Mouse (Mus musculus): ENCODE measurements around the gene Ccdc62.

The Ccdc62 gene

DNA sequence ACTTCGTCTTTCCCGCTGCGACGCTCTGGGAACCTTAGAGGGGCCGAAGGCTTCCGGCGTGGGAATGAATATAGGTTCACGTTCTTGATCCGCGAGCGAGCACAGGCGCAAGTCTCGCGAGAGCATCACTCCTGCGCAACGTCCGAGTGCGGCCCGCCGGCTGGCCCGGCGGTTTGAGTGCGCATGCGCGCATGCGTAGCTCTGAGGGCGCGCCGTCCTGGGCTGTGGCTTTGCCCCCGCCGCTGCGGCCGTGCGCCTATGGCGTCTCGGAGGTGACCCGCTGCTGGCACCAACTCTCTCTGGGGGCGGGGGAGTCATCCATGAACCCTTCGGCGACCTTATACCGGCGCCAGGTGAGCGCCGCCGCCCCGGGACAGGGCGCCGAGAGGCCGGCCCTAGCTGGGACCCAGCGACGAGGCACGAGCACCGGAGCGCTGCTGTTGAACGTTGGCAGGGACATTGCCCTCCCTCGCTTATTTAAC, at the start of gene Ccdc62:
Gene Ccdc62, plus strand, starts transcription at position 172 of the 482 bp plus-strand sequence.
- DNase-seq (ENCODE audit: low spot score in 2 of 2), result peak; percentile 84 to 87

DNA sequence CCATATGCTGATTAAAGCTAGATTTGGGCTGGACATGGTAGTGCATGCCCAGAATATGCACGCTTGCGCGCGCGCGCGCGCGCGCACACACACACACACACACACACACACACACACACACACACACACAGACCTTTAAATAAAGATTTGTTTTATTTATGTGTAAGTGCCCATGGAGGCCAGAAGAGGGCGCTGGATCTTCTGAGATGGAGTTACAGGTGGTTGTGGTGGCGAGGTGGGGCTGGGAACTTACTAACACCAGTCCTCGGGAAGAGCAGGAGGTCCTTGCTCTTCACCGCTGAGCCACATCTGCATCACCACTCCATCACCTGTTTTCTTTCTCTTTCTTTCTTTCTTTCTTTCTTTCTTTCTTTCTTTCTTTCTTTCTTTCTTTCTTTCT, 49.7 kb upstream of the Ccdc62 start:
- no peak for DNase-seq (ENCODE audit: low spot score in 2 of 2)

DNA sequence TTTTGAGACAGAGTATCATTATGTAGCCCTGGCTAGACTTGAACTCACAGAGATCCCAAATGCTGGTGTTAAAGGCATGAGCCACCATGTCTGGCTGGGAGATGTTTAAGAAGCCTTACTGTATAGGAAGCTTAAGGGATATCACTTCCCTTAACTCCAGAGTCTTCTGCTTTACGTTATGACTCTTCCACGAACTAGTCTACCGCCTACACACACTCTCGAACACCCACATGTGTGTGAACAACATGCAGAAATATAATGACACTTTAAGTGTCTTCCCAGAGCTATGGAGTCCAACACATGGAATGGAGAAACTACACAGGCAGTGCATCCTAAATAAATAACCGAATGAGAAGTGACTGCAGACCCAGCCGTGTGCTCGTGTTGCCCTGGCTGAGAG, 46.6 kb upstream of the Ccdc62 start:
- no peak for DNase-seq (ENCODE audit: low spot score in 2 of 2)

DNA sequence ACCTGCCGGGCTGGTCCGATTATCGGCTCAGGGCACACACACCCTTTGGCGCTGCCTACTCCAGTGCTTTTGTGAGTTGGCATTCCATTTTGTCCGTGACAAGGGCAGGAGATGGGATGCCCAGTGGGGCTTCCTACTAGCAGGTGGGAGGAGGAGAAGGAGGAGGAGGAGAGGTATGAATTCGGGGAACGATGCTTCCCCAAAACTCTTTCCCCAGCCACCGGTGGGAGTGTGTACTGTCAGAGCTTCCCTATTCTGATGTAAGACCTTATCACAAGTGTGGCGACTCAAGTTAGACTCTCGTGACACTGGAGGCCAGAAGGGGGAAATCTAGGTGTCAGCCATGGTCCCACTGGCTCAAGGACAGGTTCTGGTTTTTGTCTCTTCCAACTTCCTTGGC, 46.1 kb upstream of the Ccdc62 start:
- no peak for DNase-seq (ENCODE audit: low spot score in 2 of 2)

DNA sequence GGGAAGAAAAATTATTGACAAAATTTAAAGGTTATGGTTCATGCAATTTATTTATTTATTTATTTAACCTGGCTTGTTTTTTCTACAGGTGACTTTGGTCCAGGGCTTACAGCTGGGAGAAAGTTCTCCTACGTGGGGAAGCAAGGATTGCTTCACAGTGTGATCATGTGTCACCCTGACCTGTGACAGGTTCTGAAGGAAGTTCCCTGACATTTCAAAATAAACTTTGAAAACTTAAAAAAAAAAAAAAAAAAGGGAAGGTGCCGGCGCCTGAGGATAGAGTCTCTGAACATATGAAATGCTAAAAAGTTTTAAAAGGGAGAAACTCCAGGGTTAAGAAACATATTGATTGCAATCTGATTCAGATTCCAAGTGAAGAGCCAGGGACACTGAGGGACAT, 44.1 kb upstream of the Ccdc62 start:
- DNase-seq (ENCODE audit: low spot score in 2 of 2), result no peak

DNA sequence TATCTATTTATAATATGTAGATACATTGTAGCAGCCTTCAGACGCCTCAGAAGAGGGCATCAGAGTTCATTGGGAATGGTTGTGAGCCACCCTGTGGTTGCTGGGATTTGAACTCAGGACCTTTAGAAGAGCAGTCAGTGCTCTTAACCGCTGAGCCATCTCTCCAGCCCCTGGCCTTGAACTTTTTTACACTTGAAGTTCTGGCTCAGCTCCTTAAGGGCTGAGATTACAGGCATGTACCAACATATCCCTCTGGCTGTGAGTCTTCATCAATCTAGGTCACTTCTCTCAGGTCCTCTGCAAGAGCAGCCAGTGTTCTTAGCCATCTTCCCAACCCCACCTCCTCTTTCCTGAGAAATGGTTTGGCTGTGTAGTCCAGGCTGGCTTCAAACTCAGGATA, 40.2 kb upstream of the Ccdc62 start:
- no peak for DNase-seq (ENCODE audit: low spot score in 2 of 2)

DNA sequence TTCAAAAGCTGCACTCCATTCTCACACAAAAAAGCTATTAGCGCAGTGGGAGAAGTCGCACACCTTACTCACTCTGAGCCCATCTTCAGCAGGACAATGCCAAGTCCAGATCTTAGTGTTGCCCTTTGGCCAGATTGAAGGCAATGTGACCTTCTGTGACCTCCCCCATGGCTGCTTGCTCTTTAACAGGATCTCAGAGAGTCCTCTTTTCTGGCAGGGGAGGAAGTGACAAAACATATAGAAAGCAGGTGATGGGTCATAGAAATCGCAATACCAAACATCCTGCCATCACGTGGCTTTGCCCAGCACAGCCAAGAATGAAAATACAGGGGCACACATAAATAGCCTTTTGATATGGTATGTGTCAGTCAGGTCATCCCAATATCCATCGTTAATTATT, 39.5 kb upstream of the Ccdc62 start:
- DNase-seq (ENCODE audit: low spot score in 2 of 2), result no peak

DNA sequence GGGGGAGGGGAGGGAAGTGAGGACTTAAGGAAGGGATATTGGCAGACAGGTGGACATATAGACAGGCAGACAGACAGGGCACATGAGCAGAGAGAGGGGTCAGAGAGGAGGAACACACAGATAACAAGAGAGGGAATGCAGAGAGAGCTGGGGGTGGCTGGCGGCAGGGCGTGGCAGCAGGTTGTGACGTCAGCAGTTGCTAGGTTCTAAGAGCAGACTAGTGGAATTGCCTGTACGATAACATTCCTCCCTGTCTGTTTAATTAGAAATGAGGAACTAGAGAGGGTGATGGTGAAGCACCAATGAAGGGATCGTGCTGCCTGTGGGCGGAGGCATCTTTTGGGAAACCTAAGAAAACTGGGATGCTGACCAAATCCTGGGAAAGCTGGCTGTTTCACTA, 38.8 kb upstream of the Ccdc62 start:
- DNase-seq (ENCODE audit: low spot score in 2 of 2), result no peak

DNA sequence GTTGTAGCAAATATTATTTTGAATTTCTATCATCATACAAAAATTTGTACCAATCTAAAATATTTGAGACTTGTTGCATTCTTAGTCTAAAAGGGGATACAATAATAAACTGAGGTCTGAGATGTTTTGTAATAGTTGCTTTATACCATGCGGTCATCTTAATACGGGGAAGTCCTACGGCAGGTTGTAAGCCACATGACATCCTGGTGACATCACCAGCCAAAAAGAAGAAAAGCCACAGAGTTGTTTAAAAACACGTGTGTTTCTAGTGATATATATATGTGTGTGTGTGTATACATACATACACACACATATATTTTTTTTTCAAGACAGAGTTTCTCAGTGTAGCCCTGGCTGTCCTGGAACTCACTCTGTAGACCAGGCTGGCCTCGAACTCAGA, 37.0 kb upstream of the Ccdc62 start:
- DNase-seq (ENCODE audit: low spot score in 2 of 2), result no peak

DNA sequence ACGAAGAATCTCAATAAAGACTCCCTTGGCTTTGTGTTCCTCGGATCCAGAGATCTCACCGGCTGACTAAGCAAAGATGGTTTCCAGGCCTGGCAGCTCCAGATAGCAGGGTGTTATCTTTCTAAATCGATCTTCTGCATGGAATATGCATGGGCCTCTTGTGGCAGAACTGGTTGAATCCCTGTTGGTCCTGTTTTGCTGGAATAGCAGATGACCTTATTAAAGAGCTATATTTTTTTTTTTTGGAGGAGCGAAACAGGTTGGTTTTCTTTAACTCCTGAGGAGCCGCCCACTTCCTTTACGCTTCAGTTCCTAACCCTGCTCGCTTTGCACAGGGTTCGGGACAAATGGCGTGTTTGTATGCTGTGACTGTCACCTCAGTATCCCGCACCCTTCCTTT, 34.1 kb upstream of the Ccdc62 start:
- no peak for DNase-seq (ENCODE audit: low spot score in 2 of 2)

DNA sequence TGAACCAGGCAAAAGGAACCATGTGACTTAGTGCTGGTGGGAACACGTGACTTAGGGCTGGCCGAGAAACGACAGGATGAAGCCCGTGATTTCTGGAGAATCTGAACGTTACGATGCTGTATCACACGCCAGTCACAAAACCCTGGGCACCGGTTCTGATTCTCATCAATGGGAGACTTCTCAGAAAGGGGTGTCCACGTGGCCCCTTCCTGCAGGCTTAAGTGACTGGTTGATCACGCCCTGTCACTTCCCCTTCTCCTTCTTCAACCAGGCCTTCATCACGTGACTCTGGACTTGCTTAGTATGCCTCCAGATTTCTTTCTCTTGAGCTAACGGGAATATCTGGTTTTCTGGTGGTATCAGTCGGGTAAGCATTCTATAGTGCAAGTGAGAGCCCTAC, 33.1 kb upstream of the Ccdc62 start:
- no peak for DNase-seq (ENCODE audit: low spot score in 2 of 2)

DNA sequence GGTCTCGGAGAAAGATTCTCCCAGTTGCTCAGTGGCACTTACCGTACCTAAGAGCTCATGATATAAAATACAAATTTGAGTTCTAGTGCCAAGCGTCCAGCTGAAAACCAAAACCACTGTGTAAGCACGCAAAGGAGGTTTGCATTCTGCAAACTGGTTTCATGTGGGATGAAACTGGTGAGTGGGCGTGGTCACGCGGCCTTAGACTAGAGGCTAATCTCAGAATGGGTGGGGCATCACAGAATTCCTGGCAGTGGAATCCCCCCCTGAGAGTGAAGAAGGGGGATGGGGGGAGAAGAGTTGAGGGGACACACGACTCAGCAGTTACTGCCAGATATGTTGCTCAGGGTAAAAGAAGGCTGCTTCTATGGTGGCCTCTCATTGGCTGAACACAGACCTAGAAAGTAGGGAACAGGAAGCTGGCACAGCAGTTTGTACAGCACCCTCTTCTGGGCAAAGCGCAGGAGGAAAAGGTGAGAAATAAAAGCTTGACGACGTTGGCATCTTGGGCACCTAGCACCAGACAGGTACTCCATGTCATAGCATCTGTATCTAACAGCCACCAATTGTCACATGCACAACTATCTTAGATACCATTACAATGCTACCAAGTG, 26.3 kb upstream of the Ccdc62 start:
- DNase-seq (ENCODE audit: low spot score in 2 of 2), result no peak

DNA sequence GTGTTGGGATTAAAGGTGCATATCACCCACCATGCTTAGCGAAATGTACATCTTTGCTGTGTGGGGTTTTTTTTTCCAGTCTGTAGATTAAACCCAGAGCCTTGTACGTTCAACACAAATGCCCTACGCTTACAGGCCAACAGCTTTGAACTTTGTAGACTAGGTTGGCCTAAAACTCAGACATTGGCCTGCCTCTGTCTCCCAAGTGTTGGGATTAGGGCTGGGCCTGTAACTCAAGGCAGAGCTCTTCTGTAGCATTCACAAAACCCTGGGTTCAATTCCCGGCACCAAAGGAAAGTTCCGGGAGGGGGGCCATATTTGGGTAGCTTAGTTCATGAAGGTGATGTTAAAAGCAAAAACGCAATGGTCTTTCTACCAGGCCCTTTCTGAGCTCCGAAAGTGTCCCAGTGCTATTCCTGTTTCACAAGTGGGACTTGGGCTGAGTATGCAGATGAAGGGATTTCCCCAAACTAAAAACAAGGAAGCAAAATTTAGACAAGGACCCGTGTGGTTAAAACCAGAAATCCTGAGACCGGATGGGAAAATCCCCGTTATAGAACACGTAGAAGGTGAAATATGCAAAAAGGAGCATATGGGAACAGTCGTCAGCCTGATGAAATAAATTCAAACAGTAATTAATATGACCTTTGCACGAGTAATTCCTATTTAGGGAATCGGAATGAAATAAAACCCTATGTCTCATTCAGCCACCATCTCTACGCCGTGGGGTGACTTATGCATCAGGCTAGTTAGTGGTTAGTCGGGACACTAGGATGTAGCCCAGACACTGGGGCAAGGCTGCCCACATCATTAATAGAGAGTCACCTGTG, 24.1 kb upstream of the Ccdc62 start:
- no peak for DNase-seq (ENCODE audit: low spot score in 2 of 2)

DNA sequence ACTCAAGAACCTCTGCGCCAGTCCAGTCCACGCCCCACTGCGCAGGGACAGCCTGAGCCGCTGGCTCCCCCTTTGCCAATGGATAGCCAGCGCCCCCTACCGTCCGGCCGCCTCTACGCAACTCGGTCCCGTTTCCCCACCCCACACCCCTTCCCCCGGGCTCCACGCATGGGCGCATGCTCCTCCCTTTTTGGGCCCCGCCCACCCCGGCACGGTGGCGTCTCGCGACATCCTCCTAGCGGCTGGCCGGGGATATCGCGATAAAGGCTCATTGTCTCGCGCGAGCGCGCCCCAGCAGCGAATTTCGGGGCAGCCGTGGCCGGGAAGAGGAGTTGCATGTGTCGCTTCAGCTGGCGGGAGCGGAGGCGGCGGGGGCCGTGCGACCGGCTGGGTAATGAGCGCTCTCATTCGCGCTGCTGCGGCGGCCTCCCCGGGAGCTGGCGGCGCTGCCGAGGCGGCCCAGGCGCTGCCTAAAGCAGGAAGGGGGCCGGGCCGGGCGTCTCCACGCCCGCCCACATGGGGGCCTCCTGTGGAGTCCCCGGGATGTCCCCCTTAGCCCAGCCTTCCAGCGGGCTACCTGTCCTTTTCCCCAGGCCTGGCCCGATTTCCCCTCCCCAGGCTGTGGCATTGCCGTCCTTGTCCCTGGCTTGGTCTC, 23.4 kb upstream of the Ccdc62 start, which contains the start of gene Denr:
Gene Denr, plus strand, starts transcription at position 200 of the 655 bp plus-strand sequence.
- peak; percentile 95 to 99 for DNase-seq (ENCODE audit: low spot score in 2 of 2)

DNA sequence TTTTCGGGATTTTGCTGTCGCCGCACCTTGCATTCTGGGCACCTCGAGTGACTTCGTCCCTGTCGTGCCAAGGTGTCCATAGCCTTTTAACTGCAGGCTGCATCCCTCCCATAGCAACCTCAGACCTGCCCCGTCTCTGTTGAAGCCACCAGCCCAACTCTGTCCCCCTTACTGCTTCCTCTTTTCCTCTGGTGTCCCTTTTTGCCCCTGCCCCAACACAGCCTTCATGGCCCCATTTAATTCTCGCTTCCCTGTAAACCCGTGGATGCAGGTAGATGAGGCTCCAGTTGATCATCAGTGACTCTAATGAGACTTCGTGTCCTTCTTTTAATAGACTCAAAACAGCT, 22.9 kb upstream of the Ccdc62 start:
- DNase-seq (ENCODE audit: low spot score in 2 of 2), result no peak

DNA sequence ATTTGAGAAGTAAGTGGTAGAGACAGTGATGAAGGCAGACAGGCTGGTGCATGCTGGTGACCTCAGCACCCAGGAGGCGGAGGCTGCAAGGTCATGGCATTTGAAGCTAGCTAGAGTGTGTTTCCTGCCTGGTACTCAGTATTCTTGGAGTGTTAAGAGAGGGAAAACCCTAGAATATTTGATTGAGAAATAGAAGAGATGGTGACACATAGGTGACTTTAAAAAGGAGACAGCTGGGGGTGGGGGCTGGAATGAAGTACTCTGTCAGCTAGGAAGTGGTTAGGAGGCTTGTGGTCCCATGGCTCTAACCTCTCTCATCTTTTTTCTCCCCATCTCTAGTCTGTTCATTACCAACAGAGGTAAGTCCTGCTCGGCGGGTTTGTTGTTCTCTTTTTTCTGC, 15.6 kb upstream of the Ccdc62 start:
- no peak for DNase-seq (ENCODE audit: low spot score in 2 of 2)

DNA sequence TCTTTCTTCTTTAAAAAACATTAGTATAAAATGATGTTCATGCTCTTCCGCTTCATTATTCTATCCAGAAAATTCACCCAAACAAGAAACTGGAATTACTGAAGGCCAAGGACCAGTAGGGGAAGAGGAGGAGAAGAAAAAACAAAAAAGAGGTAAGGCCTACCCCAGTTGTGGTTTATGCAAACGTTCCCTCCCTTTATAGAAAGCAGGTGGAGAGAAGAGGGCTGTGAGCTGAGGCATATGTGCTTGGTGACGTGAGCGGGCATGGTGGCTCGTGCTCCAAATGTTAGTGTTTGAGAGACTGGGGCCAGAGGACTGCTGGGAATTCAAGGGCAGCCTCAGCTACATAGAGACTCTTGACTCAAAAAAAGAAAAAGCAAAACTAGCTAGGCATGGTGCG, 8.4 kb upstream of the Ccdc62 start:
- no peak for DNase-seq (ENCODE audit: low spot score in 2 of 2)

DNA sequence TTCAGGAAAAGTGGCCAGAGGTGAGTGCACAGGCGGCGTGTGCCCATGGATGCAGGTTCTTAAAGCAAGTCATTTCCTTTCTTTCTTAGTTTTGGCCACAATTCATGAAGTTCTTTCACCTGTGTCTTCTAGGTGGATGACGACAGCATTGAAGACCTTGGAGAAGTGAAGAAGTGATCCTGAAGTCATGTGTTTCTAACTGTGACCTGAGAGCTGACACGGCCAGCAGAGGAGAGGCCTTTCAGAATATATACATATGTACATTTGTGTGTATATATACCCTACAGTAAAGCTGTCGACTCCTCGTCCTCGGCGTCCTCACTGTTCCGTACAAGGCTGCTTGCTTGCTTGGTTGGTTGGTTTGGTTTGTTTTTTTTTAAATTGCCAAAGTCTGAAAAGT, 3.4 kb upstream of the Ccdc62 start, which contains the start of gene Gm43518:
Gene Gm43518, plus strand, starts transcription at position 301 of the 400 bp plus-strand sequence.
- DNase-seq (ENCODE audit: low spot score in 2 of 2), result no peak

DNA sequence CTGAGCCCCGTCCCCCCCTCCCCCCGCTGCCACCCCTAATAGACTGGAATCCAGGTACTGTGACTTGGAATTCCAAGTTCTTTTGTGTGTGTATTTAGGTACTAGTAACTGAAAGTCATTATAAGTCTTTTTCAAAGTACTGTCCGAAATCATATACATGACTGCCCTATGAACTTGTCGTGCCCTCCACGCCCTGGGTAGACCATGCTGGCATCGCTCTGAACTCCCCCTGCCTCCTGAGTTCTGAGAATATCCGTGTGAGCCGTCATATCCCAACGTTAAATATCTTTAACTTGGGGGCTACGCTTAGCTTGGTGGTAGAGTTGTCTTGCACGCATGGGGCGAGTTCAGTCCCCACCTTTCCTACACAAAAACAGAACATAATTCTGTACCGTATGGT, 652 bp downstream of the Ccdc62 start:
- DNase-seq (ENCODE audit: low spot score in 2 of 2), result no peak

DNA sequence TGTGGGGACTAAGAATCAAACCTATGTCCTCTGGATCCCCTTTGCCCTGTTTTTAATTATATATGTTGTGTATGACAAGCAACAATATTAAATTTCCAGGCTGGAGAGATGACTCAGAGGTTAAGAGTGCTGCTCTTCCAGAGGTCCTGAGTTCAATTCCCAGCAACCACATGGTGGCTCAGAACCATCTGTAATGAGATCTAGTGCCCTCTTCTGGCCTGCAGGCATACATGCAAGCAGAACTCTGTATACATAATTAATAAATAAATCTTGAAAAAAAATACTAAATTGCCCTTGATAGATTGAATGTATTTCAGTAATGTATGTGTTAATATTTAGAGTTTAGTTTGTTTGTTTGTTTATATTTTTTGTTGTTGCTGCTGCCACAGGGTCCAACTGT, 2.4 kb downstream of the Ccdc62 start:
- DNase-seq (ENCODE audit: low spot score in 2 of 2), result no peak

DNA sequence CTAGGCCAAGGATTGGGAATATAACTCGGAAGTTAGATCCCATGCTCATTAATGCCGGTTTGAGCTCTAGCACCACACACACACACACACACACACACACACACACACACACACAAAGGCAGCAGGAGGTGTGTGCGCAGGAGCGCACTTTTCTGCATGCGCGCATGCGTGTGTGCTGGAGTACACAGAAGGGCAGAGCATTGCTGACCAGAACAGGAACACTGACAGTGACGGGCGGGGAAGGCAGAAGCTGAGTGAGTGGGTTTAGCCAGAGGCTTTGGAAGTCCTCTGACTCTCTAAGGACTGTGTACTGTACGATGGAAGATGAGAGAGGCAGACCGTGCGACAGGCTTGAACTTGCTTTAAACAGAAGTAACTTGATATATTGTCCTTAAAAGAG, 3.1 kb downstream of the Ccdc62 start:
- DNase-seq (ENCODE audit: low spot score in 2 of 2), result no peak

DNA sequence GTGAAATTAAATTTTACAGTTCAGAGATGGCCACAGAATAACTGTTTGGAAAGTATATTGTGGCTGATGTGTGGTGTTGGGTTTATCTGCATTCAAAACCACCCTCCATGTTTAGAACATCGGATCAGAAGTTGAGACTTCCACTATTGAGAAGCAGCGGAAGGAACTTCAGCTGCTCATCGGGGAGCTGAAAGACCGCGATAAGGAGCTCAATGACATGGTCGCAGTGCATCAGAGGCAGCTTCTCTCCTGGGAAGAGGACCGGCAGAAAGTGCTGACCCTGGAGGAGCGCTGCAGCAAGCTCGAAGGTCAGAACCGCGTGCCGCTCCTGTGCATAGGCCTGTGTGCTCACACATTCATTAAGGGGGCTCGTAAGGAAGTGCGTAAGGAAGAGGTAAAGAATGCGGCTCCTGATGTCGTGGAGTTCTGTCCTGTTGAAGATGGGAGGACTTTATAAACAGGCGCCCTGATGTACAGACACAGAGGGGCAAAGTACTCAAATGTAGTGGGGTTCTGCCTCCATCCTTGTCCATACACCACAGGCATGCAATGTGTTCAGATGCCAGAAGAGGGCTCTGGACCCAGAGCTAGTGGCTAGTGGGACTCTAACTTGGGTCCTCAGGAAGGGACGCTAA, 3.6 kb downstream of the Ccdc62 start:
- no peak for DNase-seq (ENCODE audit: low spot score in 2 of 2)
